In genomic region chr11:67537353-67537752, GRCm38 (mm10) we compare ENCODE assay signal across 20 mouse cellular contexts.
DNase-seq lines count a peak whose midpoint lies in the region; ATAC-seq and TF ChIP-seq lines count a peak whose summit lies in the region.
"Had no signal": no experiment of that assay in that cellular context is flagged by ENCODE, and none has a peak within 500 bp of the region (broad histone marks: within the 10 kb centered on the region; RNA-seq: fewer than 3 reads in every experiment).

No protein-coding gene starts in this region.

- H3K27me3 ChIP-seq in liver, embryonic 14.5 days (ENCODE audit: control insufficient read depth, insufficient read depth, low read length) = no peaks in the 10 kb centered on the region
- H3K27me3 ChIP-seq in MEL (ENCODE audit: control insufficient read depth in 1 of 2, insufficient read depth in 2 of 2, low read length in 2 of 2) = no peaks in the 10 kb centered on the region
- no peaks in the 10 kb centered on the region for H3K27me3 ChIP-seq in stomach, postnatal 0 days (ENCODE audit: control insufficient read depth, insufficient read depth, low read length)
- H3K27me3 ChIP-seq: embryonic facial prominence, embryonic 13.5 days; heart, embryonic 13.5 days; hindbrain, embryonic 15.5 days; intestine, embryonic 15.5 days; kidney, embryonic 15.5 days had no signal

- no peaks in the 10 kb centered on the region for H3K79me2 ChIP-seq in MEL (ENCODE audit: control insufficient read depth, insufficient read depth, low read length, poor library complexity)

- no peaks in the 10 kb centered on the region for H3K4me1 ChIP-seq in liver, embryonic 14.5 days (replicated peaks; ENCODE audit: control insufficient read depth in 2 of 2, insufficient read depth in 2 of 2, low read length in 1 of 2)
- no peaks in the 10 kb centered on the region for H3K4me1 ChIP-seq in MEL (ENCODE audit: control insufficient read depth in 1 of 2, insufficient read depth in 2 of 2, low read length in 2 of 2)
- no peaks in the 10 kb centered on the region; the same call in 1 of the 2 replicates for H3K4me1 ChIP-seq in stomach, postnatal 0 days (replicated peaks; ENCODE audit: control insufficient read depth, insufficient read depth)
- H3K4me1 ChIP-seq: hindbrain, embryonic 15.5 days had no signal

- TF ChIP-seq EP300 in liver, embryonic 14.5 days (IDR thresholded peaks at IDR 0.05; ENCODE audit: low read depth) = no peak
- no peak for TF ChIP-seq EP300 in MEL (IDR thresholded peaks at IDR 0.05; ENCODE audit: low read depth in 1 of 2, low read length in 2 of 2)
- TF ChIP-seq EP300 in stomach, postnatal 0 days (optimal IDR thresholded peaks at IDR 0.05) = no peak

- 35% methylated on average over 4 of the region's 4 CpGs for WGBS in liver, embryonic 14.5 days (ENCODE audit: insufficient replicate concordance)
- 85% methylated on average over 4 of the region's 4 CpGs for WGBS in stomach, postnatal 0 days

- no peak for ATAC-seq in liver, embryonic 14.5 days (ENCODE audit: insufficient read depth)
- ATAC-seq in hematopoietic stem cell, adult 5-6 weeks (replicated peaks in 1 of 2; ENCODE audit: insufficient read depth in 1 of 2, low FRiP score in 2 of 2, low TSS enrichment in 1 of 2, low read depth in 1 of 2, poor library complexity in 2 of 2, severe bottlenecking in 2 of 2) = peak; percentile 81 to 89
- ATAC-seq in stomach, postnatal 0 days (ENCODE audit: low FRiP score, low TSS enrichment) = no peak
- ATAC-seq: forebrain, postnatal 0 days; intestine, embryonic 15.5 days had no signal

- H3K36me3 ChIP-seq in liver, embryonic 14.5 days (replicated peaks; ENCODE audit: control insufficient read depth, insufficient read depth, low read depth) = no peaks in the 10 kb centered on the region
- no peaks in the 10 kb centered on the region for H3K36me3 ChIP-seq in MEL (ENCODE audit: control insufficient read depth in 1 of 2, insufficient read depth in 2 of 2, low read length in 2 of 2)
- no peaks in the 10 kb centered on the region for H3K36me3 ChIP-seq in stomach, postnatal 0 days (ENCODE audit: control insufficient read depth, insufficient read depth, low read length)
- H3K36me3 ChIP-seq: embryonic facial prominence, embryonic 13.5 days; heart, embryonic 13.5 days; hindbrain, embryonic 15.5 days; intestine, embryonic 15.5 days; kidney, embryonic 15.5 days had no signal

- TF ChIP-seq POLR2A in MEL (IDR thresholded peaks at IDR 0.05; ENCODE audit: control insufficient read depth in 1 of 2, insufficient read depth in 1 of 2, low read depth in 1 of 2, low read length in 2 of 2, poor library complexity in 1 of 2) = no peak

- H3K9me3 ChIP-seq in liver, embryonic 14.5 days (ENCODE audit: control insufficient read depth, low read length) = no peaks in the 10 kb centered on the region
- H3K9me3 ChIP-seq in MEL (replicated peaks; ENCODE audit: insufficient read depth, low read length) = no peaks in the 10 kb centered on the region
- H3K9me3 ChIP-seq in stomach, postnatal 0 days (ENCODE audit: control insufficient read depth, low read length) = no peaks in the 10 kb centered on the region
- H3K9me3 ChIP-seq: embryonic facial prominence, embryonic 13.5 days; heart, embryonic 13.5 days; hindbrain, embryonic 15.5 days; intestine, embryonic 15.5 days; kidney, embryonic 15.5 days had no signal

- no peak overlapping the region for H3K4me2 ChIP-seq in liver, embryonic 14.5 days (ENCODE audit: low read depth)
- no peak overlapping the region for H3K4me2 ChIP-seq in stomach, postnatal 0 days (replicated peaks; ENCODE audit: low read depth)
- H3K4me2 ChIP-seq: embryonic facial prominence, embryonic 13.5 days; heart, embryonic 13.5 days; hindbrain, embryonic 15.5 days; intestine, embryonic 15.5 days; kidney, embryonic 15.5 days; midbrain, embryonic 11.5 days had no signal

- H3K4me3 ChIP-seq in liver, embryonic 14.5 days (ENCODE audit: insufficient read depth in 1 of 2, low read depth in 2 of 2, low read length in 2 of 2) = no peak overlapping the region
- no peak overlapping the region for H3K4me3 ChIP-seq in MEL (ENCODE audit: control insufficient read depth in 1 of 2, insufficient read depth in 1 of 2, low read depth in 2 of 2, low read length in 2 of 2)
- H3K4me3 ChIP-seq in stomach, postnatal 0 days (ENCODE audit: low read depth, low read length) = no peak overlapping the region
- H3K4me3 ChIP-seq: embryonic facial prominence, embryonic 13.5 days; heart, embryonic 13.5 days; hindbrain, embryonic 15.5 days; intestine, embryonic 15.5 days; kidney, embryonic 15.5 days had no signal

- no peak overlapping the region for H3K27ac ChIP-seq in liver, embryonic 14.5 days
- H3K27ac ChIP-seq in MEL (ENCODE audit: control insufficient read depth, low read depth, low read length) = no peak overlapping the region
- H3K27ac ChIP-seq in stomach, postnatal 0 days (replicated peaks) = no peak overlapping the region
- H3K27ac ChIP-seq: embryonic facial prominence, embryonic 13.5 days; heart, embryonic 13.5 days; hindbrain, embryonic 15.5 days; intestine, embryonic 15.5 days; kidney, embryonic 15.5 days had no signal

- no peak for TF ChIP-seq RAD21 in MEL (IDR thresholded peaks at IDR 0.05; ENCODE audit: low read depth, low read length)

- H3K9ac ChIP-seq in liver, embryonic 14.5 days (replicated peaks) = no peak overlapping the region
- no peak overlapping the region for H3K9ac ChIP-seq in MEL (ENCODE audit: control insufficient read depth, low read depth, low read length, poor library complexity, severe bottlenecking)
- H3K9ac ChIP-seq in stomach, postnatal 0 days (ENCODE audit: low read length) = no peak overlapping the region
- H3K9ac ChIP-seq: embryonic facial prominence, embryonic 13.5 days; forebrain, postnatal 0 days; heart, embryonic 13.5 days; hindbrain, embryonic 15.5 days; intestine, embryonic 15.5 days; kidney, embryonic 15.5 days had no signal

- 0 out of 2 replicates have a peak, but pooled peaks have one; percentile 8 for TF ChIP-seq CTCF in liver, embryonic 14.5 days (IDR thresholded peaks at IDR 0.05; ENCODE audit: low read depth)
- TF ChIP-seq CTCF in MEL (IDR thresholded peaks at IDR 0.05 in 2 of 3, conservative IDR thresholded peaks at IDR 0.05 in 1 of 3; ENCODE audit: control insufficient read depth in 1 of 3, insufficient read depth in 1 of 3, low read depth in 2 of 3, low read length in 3 of 3, poor library complexity in 1 of 3, severe bottlenecking in 1 of 3) = no peak
- peak; percentile 37; the same call in 1 of the 2 replicates for TF ChIP-seq CTCF in stomach, postnatal 0 days (IDR thresholded peaks at IDR 0.05; ENCODE audit: low read depth)

- no peak for DNase-seq in liver, embryonic 14.5 days (ENCODE audit: low read depth in 3 of 3, low spot score in 3 of 3)
- DNase-seq in liver (no peak), MEL (ENCODE audit: low read depth, low spot score) (peak; percentile 15)
- no peak for DNase-seq in stomach, postnatal 0 days (ENCODE audit: low spot score)
- no peak for DNase-seq in kidney, postnatal 4 days
- DNase-seq in left cerebral cortex, adult 9 months (ENCODE audit: low spot score in 2 of 2) = no peak
- DNase-seq: adrenal gland, postnatal 36 days; cerebellum, adult 8-10 months; forebrain, postnatal 0 days; lung, adult 18-20 months; lung, postnatal 36 days; thymus, adult 18-20 months; thymus, postnatal 4 days had no signal

TF ChIP-seq in MEL, 35 proteins besides CTCF, POLR2A, EP300 and RAD21:
- no peak for TF ChIP-seq POLR2AphosphoS2 (IDR thresholded peaks at IDR 0.05; ENCODE audit: low read length)
- TF ChIP-seq TAL1 (IDR thresholded peaks at IDR 0.05; ENCODE audit: low read length) = no peak
- TF ChIP-seq TBP (IDR thresholded peaks at IDR 0.05; ENCODE audit: low read depth, low read length) = no peak
- TF ChIP-seq MAZ (IDR thresholded peaks at IDR 0.05; ENCODE audit: low read depth, low read length) = no peak
- no peak for TF ChIP-seq SIN3A (IDR thresholded peaks at IDR 0.05; ENCODE audit: low read length)
- no peak for TF ChIP-seq ZNF384 (IDR thresholded peaks at IDR 0.05; ENCODE audit: low read depth, low read length)
- TF ChIP-seq NELFE (IDR thresholded peaks at IDR 0.05; ENCODE audit: low read depth, low read length) = no peak
- no peak for TF ChIP-seq MEF2A (IDR thresholded peaks at IDR 0.05; ENCODE audit: extremely low read depth, insufficient replicate concordance, low read depth, low read length, poor library complexity, severe bottlenecking)
- TF ChIP-seq MAX (IDR thresholded peaks at IDR 0.05; ENCODE audit: low read length) = no peak
- TF ChIP-seq USF2 (IDR thresholded peaks at IDR 0.05; ENCODE audit: borderline replicate concordance in 1 of 2, insufficient read depth in 1 of 2, low read depth in 1 of 2, low read length in 2 of 2) = no peak
- TF ChIP-seq ZC3H11A (IDR thresholded peaks at IDR 0.05; ENCODE audit: low read depth, low read length) = no peak

Comparison
In these comparisons a context has a peak if more than half of its experiments do, and no peak if none do; other contexts are left out.
1. ATAC-seq: peak in hematopoietic stem cell, adult 5-6 weeks (2 of 2); none in liver, embryonic 14.5 days (single experiment) and stomach, postnatal 0 days (single experiment).
2. CTCF ChIP-seq: peak in liver, embryonic 14.5 days (single experiment) and stomach, postnatal 0 days (single experiment); none in MEL (0 of 3).